Mouse (Mus musculus) yolk sac, embryonic 10.5 days (tissue): ENCODE results near the gene Ccdc151.

Experiments used
- DNase-seq: peaks from one replicate; pipeline ENCODE4 v3.0.0-alpha.2; 2017; ENCODE audit warnings: low spot score

The Ccdc151 gene

GRCm38 (mm10) chr9:21958372-21958771, 44.1 kb downstream of the Ccdc151 start:
- no peak for DNase-seq

GRCm38 (mm10) chr9:21955570-21956281, 46.7 kb downstream of the Ccdc151 start, which contains the start of gene Swsap1:
Gene Swsap1, plus strand, starts transcription at chr9:21955755.
- peak; percentile 98 for DNase-seq

- no peak for DNase-seq
These were observed 47.2 kb downstream of the Ccdc151 start for GRCm38 (mm10) chr9:21955225-21955569.

- DNase-seq = no peak
These were observed 47.8 kb downstream of the Ccdc151 start for GRCm38 (mm10) chr9:21954635-21955034.

- DNase-seq = no peak
These were observed 48.8 kb downstream of the Ccdc151 start for GRCm38 (mm10) chr9:21953600-21953999.

- no peak for DNase-seq
These were observed 50.5 kb downstream of the Ccdc151 start for GRCm38 (mm10) chr9:21951977-21952376.

GRCm38 (mm10) chr9:21950322-21950721, 52.1 kb downstream of the Ccdc151 start:
- peak; percentile 66 for DNase-seq

GRCm38 (mm10) chr9:21948790-21949189, 53.6 kb downstream of the Ccdc151 start:
- DNase-seq = no peak

GRCm38 (mm10) chr9:21948146-21948545, 54.3 kb downstream of the Ccdc151 start:
- DNase-seq = no peak

- no peak for DNase-seq
These were observed 54.8 kb downstream of the Ccdc151 start for GRCm38 (mm10) chr9:21947540-21948130.

- DNase-seq = no peak
These were observed 58.2 kb downstream of the Ccdc151 start for GRCm38 (mm10) chr9:21944267-21944666.

- no peak for DNase-seq
These were observed 58.8 kb downstream of the Ccdc151 start for GRCm38 (mm10) chr9:21943638-21944037.

- DNase-seq = no peak
These were observed 59.4 kb downstream of the Ccdc151 start for GRCm38 (mm10) chr9:21943046-21943445.
